23 mouse cellular contexts compared by ENCODE assay signal in genomic region chr6:10091920-10092661, GRCm38 (mm10).
DNase-seq lines count a peak whose midpoint lies in the region; ATAC-seq and TF ChIP-seq lines count a peak whose summit lies in the region.
"Had no signal": no experiment of that assay in that cellular context is flagged by ENCODE, and none has a peak within 500 bp of the region (broad histone marks: within the 10 kb centered on the region; RNA-seq: fewer than 3 reads in every experiment).

No protein-coding gene starts in this region.

- peak; percentile 56; the same call in 1 of the 2 replicates for TF ChIP-seq EP300 in ES-Bruce4 (IDR thresholded peaks at IDR 0.05; ENCODE audit: insufficient read depth, low read depth, low read length)
- TF ChIP-seq EP300 in liver, postnatal 0 days (IDR thresholded peaks at IDR 0.05; ENCODE audit: low read depth) = no peak

- no peak for ATAC-seq in liver, postnatal 0 days
- ATAC-seq: activated CD4-positive, CD25-positive, alpha-beta regulatory T cell, adult 4 months; forebrain, embryonic 13.5 days; forebrain, embryonic 15.5 days; forebrain, postnatal 0 days; Patski had no signal

- peak; percentile 87 for DNase-seq in ES-CJ7 (ENCODE audit: low read depth, low spot score)
- DNase-seq in R1 (ENCODE audit: low read depth, low spot score) = peak; percentile 93
- DNase-seq in layer of hippocampus, adult 2 months (ENCODE audit: low spot score in 2 of 2) = no peak
- no peak for DNase-seq in c-Kit-positive CD71-positive TER-119-positive erythroid progenitor cells, embryonic 14.5 days (ENCODE audit: low spot score)
- DNase-seq in liver, postnatal 0 days = no peak
- DNase-seq: adrenal gland, adult 8-10 months; adrenal gland, postnatal 14 days; adrenal gland, postnatal 36 days; cerebellum, adult 11 months; cerebellum, adult 18-20 months; cerebellum, adult 8-10 months; cerebellum, adult 9-11 months; cerebellum, postnatal 14 days; cerebellum, postnatal 36 days; forebrain, postnatal 0 days had no signal

- no peak overlapping the region for H3K9ac ChIP-seq in ES-Bruce4 (ENCODE audit: low read depth, poor library complexity, severe bottlenecking)
- no peak overlapping the region for H3K9ac ChIP-seq in liver, postnatal 0 days (replicated peaks)
- H3K9ac ChIP-seq: embryonic facial prominence, embryonic 12.5 days; forebrain, embryonic 13.5 days; forebrain, embryonic 15.5 days; forebrain, postnatal 0 days had no signal

- H3K27me3 ChIP-seq in ES-Bruce4 (ENCODE audit: control insufficient read depth, insufficient read depth, low read length, poor library complexity, severe bottlenecking) = no peaks in the 10 kb centered on the region
- no peaks in the 10 kb centered on the region for H3K27me3 ChIP-seq in liver, postnatal 0 days (ENCODE audit: insufficient read depth, low read length)
- H3K27me3 ChIP-seq: embryonic facial prominence, embryonic 12.5 days; forebrain, embryonic 13.5 days; forebrain, embryonic 15.5 days; Patski had no signal

- peaks cover 5% of the 10 kb centered on the region for H3K9me3 ChIP-seq in ES-Bruce4 (replicated peaks; ENCODE audit: control insufficient read depth, insufficient read depth, low read length, poor library complexity, severe bottlenecking)
- H3K9me3 ChIP-seq in liver, postnatal 0 days (ENCODE audit: low read length) = no peaks in the 10 kb centered on the region
- H3K9me3 ChIP-seq: embryonic facial prominence, embryonic 10.5 days; embryonic facial prominence, embryonic 12.5 days; forebrain, embryonic 13.5 days; forebrain, embryonic 15.5 days; G1E had no signal

- H3K4me3 ChIP-seq in ES-Bruce4 (ENCODE audit: low read depth, low read length) = no peak overlapping the region
- H3K4me3 ChIP-seq in layer of hippocampus, adult 2 months = no peak overlapping the region
- H3K4me3 ChIP-seq in liver, postnatal 0 days (ENCODE audit: low read depth, low read length) = no peak overlapping the region
- H3K4me3 ChIP-seq: embryonic facial prominence, embryonic 10.5 days; embryonic facial prominence, embryonic 12.5 days; forebrain, embryonic 13.5 days; forebrain, embryonic 15.5 days had no signal

- 84% methylated on average over 4 of the region's 4 CpGs for WGBS in liver, postnatal 0 days (ENCODE audit: insufficient replicate concordance)

- no peak overlapping the region for H3K4me2 ChIP-seq in liver, postnatal 0 days (ENCODE audit: low read depth, low read length)
- H3K4me2 ChIP-seq: embryonic facial prominence, embryonic 12.5 days; forebrain, embryonic 13.5 days; forebrain, embryonic 15.5 days had no signal

- no peaks in the 10 kb centered on the region for H3K4me1 ChIP-seq in ES-Bruce4 (ENCODE audit: control insufficient read depth, insufficient read depth, low read length)
- no peaks in the 10 kb centered on the region for H3K4me1 ChIP-seq in liver, postnatal 0 days (ENCODE audit: insufficient read depth)
- H3K4me1 ChIP-seq: embryonic facial prominence, embryonic 10.5 days; embryonic facial prominence, embryonic 12.5 days; forebrain, embryonic 13.5 days; forebrain, embryonic 15.5 days had no signal

- H3K36me3 ChIP-seq in ES-Bruce4 (ENCODE audit: control insufficient read depth, insufficient read depth, low read length, poor library complexity, severe bottlenecking) = no peaks in the 10 kb centered on the region
- H3K36me3 ChIP-seq in liver, postnatal 0 days (replicated peaks; ENCODE audit: insufficient read depth, low read length) = no peaks in the 10 kb centered on the region
- H3K36me3 ChIP-seq: embryonic facial prominence, embryonic 10.5 days; embryonic facial prominence, embryonic 12.5 days; forebrain, embryonic 15.5 days; G1E had no signal

- H3K27ac ChIP-seq in ES-Bruce4 (ENCODE audit: insufficient read depth, low read length) = peak overlapping the region; percentile 74
- H3K27ac ChIP-seq in layer of hippocampus, adult 2 months = no peak overlapping the region
- no peak overlapping the region for H3K27ac ChIP-seq in liver, postnatal 0 days (ENCODE audit: low read depth)
- H3K27ac ChIP-seq: embryonic facial prominence, embryonic 10.5 days; embryonic facial prominence, embryonic 12.5 days; forebrain, embryonic 13.5 days; forebrain, embryonic 15.5 days had no signal

- TF ChIP-seq POLR2A in ES-Bruce4 (IDR thresholded peaks at IDR 0.05; ENCODE audit: insufficient read depth, low read length) = no peak

- TF ChIP-seq CTCF in ES-Bruce4 (IDR thresholded peaks at IDR 0.05; ENCODE audit: low read depth, low read length) = no peak
- TF ChIP-seq CTCF in layer of hippocampus, adult 2 months (conservative IDR thresholded peaks at IDR 0.05) = no peak
- no peak for TF ChIP-seq CTCF in liver, postnatal 0 days (IDR thresholded peaks at IDR 0.05; ENCODE audit: low read depth)

Comparison
In these comparisons a context has a peak if more than half of its experiments do, and no peak if none do; other contexts are left out.
1. DNase-seq: peak in ES-CJ7 (single experiment) and R1 (single experiment); none in layer of hippocampus, adult 2 months (0 of 2), c-Kit-positive CD71-positive TER-119-positive erythroid progenitor cells, embryonic 14.5 days (single experiment) and liver, postnatal 0 days (single experiment).